Mouse (Mus musculus): ENCODE measurements around the gene Srgap2.

GRCm38 (mm10) chr1:131546798-131547690 lies 19.9 kb upstream of the Srgap2 start:
- TF ChIP-seq GATA1 (IDR thresholded peaks at IDR 0.05; ENCODE audit: low read length) (no peak), TAL1 (IDR thresholded peaks at IDR 0.05; ENCODE audit: low read length) (no peak)

Data from erythroblast, embryonic 14.5 days (primary cell).